Mouse (Mus musculus) pancreas, adult 10 weeks (tissue): ENCODE results near the gene Tfcp2. TPM values are rescaled to one million over a fixed set of nuclear protein-coding genes. Genes with fewer than 3 reads are reported as not detected.

Experiments
- polyA plus RNA-seq: library from polyadenylated mRNA; stranded (reverse); fragments of 350-450 nt; fragmentation: Illumina TruSeq; extraction: RNeasy Lipid Tissue Mini Kit (QIAGEN cat#74804); gene quantifications from one replicate; pipeline ENCODE4 v1.2.3, GENCODE M21; 2015; ENCODE audit warnings: low read depth, low replicate concordance; ENCODE audit not compliant: insufficient read depth

The Tfcp2 gene
- polyA plus RNA-seq: 4.5 TPM

DNA sequence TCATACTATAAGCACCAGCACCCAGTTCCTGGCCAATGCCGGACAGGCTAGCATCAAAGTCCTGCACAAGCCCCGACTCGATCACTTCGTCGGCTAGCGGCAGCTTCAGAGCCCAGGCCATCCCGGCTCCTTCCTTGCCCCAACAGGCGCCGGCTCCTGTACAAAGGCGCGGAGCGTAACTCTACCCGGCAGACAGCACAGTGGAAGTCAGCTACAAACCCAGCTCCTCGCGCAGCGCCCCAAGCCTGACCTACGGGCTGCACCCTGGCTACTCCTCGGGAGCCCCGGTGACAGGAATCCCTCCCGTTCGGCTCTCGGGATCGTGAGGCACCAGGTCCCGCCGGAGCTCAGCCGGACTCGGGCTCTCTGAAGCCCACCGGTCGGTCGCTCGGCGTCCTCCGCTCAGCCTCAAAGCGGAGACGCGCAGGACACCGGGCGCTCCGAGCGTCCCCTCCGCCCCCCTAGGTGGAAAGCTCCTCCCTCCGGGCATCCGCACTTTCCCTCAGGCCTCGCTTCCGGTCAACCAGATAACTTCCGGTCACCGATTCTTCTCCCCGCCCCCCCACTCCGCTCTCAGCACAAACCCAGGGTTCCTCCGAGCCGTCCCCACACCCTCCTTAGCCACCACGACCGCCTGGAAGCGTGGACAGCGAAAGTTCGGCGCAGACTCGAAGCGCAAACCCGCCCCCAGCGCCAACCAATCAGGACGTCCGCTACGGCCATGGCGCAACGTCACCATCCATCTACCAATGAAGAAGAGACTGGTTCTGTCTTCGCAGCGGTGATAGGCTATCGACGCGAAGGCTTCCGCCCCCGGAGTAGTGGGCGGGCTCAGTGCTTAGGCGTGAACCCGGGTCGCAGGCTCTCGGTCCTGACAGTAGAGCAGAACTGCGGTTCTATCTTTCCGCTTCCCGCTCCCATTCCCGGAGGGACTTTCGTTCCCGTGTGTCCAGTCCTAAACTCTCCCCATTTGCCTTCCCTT is at the start of gene Tfcp2:
Tfcp2 (minus strand) TSS at position 683 of the 982 bp plus-strand sequence.

DNA sequence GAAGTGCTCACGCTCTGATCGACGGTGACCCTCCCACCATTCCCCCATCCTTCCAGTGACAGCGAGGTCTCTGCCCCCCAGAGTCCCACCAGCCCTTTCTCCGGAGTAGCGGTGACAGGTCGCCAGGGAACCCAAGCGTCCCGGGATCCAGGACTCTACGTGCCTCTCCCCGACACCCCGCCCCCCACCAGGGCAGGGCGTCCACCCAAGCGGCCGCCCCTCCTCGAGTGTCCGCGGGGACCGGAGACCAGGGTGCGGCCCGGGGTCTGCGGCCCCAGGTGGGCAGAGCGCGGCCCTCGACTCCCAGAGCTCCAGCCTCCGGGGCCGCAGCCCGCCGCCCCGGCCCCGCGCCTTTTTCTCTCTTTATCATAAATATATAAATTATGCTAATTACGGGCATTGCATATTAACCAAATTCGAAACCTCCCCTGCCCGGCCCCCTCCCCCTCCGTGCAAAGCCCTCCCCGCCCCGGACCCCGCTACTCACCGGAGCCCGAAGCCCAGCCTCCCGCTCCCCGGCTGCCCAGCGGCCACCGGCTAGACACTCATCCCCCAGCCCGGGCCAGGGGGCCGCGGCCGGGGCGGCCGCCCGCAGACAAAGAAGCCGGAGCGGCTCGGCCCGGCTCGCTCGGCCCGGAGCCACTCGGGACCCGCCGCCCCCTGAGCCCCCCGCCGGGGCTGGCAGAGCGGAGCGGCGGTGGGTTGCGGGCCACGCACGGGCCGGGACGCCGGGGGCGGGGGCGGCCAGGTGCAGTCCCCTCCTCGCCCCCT is 47.7 kb upstream of the Tfcp2 start, which contains the start of gene Pou6f1:
Pou6f1 (minus strand) TSS at position 709 of the 771 bp plus-strand sequence.

DNA sequence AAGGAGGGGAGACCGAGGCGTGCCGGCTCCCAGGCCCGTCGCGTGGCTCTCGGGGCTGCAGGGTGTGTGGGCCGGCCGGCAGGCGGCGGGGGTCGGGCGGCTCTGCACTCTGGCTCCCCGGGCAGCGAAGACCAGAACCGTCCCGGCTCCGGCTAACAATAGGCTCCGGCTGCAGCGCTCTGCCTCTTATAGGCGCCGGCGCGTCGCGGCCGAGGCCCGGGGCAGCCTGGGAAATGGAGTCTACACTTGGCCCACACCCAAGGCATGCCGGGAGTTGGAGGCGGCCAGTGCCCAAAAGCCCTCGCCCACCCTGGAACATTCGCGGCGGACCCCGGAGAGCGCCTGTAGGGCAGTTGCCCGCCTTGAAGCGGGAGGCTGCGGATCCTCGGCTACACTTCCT is 56.7 kb downstream of the Tfcp2 start, which contains the start of gene Csrnp2:
Csrnp2 (minus strand) TSS at position 387 of the 400 bp plus-strand sequence.

DNA sequence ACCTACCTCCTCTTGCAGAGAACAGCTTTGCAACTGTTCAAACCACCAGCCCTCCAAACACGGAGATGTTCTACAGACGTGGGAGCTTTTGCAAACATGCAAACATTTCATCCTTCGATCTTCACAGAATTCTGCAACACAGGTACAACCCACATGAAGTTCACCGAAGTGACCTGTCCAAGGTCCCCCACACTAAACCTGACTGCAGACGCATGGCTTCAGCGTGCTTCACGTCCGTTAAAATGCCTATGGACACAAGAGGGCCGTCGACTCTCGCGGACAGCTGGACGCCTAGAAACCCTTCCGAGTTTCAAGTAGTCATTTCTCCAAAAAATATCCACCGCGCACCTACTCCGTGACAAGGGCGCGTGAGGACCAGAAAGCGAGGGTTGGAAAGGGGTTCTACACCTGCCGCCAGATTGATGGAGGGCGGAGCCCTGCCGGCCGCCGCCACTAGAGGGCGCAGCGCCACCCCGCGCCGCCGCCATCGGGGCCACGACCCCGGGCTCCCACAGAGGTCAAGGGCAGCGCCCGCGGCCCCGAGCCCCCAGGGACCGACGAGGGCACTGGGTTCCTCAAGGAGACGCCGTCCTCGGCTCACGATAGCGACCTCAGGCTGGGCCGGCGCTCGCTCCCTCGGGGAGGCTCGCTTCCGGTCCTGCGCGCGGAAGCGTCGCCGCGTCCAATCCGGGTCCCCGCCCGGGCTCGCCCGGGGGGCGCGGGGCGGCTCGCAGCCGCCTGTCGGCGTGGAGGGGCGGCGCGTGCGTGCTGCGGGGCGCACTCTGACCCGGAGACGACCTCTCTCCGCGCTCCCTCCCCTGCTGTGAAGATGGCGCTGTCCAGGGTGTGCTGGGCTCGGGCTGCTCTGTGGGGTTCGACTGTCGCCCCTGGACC is 83.3 kb downstream of the Tfcp2 start, which contains the start of gene Letmd1:
Letmd1 (plus strand) TSS at position 729 of the 894 bp plus-strand sequence.

Other genes starting within 250 kb of the Tfcp2 start
- 19.8 TPM for gene Mettl7a1, start 247.9 kb downstream of the Tfcp2 start, polyA plus RNA-seq
- gene Mettl7a3, start 217.1 kb downstream of the Tfcp2 start, polyA plus RNA-seq: not detected
- gene Methig1, start 198.9 kb downstream of the Tfcp2 start, polyA plus RNA-seq: not detected
- gene Mettl7a2, start 198.8 kb downstream of the Tfcp2 start, polyA plus RNA-seq: not detected
- not detected for gene Higd1c, start 187.5 kb downstream of the Tfcp2 start, polyA plus RNA-seq
- not detected for gene Gm5475, start 129.9 kb downstream of the Tfcp2 start, polyA plus RNA-seq
- gene Slc11a2, start 126.9 kb downstream of the Tfcp2 start, polyA plus RNA-seq: 7.8 TPM
- gene Letmd1, start 83.0 kb downstream of the Tfcp2 start, polyA plus RNA-seq: 14.1 TPM
- 0.59 TPM for gene Csrnp2, start 56.5 kb downstream of the Tfcp2 start, polyA plus RNA-seq
- gene Pou6f1, start 48.0 kb upstream of the Tfcp2 start, polyA plus RNA-seq: 6.3 TPM
- 33.7 TPM for gene Dazap2, start 63.3 kb upstream of the Tfcp2 start, polyA plus RNA-seq
- gene Smagp, start 84.9 kb upstream of the Tfcp2 start, polyA plus RNA-seq: 13.7 TPM
- gene Bin2, start 117.5 kb upstream of the Tfcp2 start, polyA plus RNA-seq: 0.92 TPM
- gene Cela1, start 135.9 kb upstream of the Tfcp2 start, polyA plus RNA-seq: 68,923 TPM
- gene Galnt6, start 177.4 kb upstream of the Tfcp2 start, polyA plus RNA-seq: 6.6 TPM
- 0.72 TPM for gene Slc4a8, start 209.7 kb upstream of the Tfcp2 start, polyA plus RNA-seq